Mouse (Mus musculus) lung, postnatal 4 days (tissue): ENCODE measurements around the gene Pdcl3.
"Not testable (repeated sequence)": the region's sequence is repeated elsewhere in the genome, so short reads cannot be mapped to it uniquely, and the experiment has no call there.

Experiments used
- DNase-seq, 2 experiments: peaks; one replicate each; pipeline ENCODE4 v3.0.0; 2021

Pdcl3 gene

DNA sequence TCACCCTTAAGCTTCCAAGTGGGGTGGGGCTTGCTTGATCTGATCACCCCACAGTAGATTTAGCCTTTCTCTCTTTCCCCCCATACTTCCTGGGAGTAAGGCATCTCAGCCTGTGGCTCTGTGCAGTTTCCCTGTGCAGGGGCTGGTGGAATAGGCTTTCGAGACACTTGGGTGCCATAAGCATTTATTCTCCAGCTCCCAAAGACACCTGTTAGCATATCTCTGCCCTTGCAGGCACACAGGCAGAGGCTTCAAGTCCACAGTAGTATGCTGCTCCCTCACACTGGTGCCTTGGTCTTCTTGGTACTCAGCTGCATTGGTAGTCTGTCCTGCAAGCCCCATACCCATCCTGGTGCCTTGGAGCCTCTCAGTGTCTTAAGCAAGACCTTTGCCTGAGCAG is 40.4 kb downstream of the Pdcl3 start:
- no peak for DNase-seq

DNA sequence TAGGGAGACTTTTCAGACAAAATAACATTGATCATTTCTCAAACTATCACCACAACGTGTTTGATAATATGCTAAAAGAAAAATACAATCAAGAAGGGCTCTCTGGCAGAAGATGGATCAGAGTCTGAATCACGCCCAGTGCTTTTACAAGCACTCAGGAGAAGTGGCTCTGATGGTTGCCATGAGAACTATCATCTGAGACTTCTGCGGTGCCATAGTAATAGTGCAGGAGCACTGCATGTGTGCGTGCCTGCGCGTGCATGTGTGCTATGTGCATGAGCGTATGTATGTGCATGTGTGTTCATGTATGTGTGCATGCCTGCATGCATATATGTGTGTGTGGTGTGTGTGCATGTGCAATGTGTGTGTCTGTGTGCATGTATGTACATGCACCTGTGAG is 43.8 kb downstream of the Pdcl3 start:
- DNase-seq, result no peak

DNA sequence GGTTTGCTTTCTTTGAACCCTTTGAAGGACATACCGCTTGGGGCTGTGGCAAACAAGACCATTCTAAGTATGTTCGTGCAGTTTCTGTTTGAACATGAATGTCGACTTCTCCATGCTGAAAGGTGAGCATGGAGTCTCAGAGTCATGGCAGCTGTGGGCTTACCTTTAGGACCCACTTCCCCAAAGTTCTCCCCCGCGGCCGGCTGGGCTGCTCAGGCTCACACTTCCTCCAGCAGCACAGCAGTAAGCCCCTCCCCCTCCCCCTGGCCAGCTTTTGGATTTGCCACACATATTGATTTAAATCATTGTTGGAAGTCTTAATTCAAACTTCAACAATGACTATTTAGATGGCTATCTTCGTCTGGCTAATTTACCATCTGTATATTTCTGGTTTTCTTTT is 44.7 kb downstream of the Pdcl3 start:
- DNase-seq, result no peak

DNA sequence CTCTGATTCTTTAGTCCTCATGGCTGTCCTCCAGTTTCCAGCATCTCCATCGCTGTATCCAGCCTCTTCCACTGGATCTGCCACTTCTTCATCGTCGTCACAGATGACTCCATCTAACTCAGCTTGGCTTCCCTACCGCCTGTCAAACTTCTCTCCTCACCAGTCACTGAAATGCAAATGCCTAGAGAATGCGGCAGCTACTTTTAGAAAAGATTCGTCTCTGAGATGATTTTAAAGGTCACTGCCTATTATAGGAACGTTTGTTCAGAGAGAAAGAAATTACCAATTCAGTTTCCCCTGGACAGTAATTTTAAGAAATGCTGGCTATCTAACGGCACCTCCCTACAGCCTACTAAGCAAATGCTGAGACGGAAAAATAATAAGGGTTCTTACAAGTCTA is 50.4 kb downstream of the Pdcl3 start:
- no peak for DNase-seq

DNA sequence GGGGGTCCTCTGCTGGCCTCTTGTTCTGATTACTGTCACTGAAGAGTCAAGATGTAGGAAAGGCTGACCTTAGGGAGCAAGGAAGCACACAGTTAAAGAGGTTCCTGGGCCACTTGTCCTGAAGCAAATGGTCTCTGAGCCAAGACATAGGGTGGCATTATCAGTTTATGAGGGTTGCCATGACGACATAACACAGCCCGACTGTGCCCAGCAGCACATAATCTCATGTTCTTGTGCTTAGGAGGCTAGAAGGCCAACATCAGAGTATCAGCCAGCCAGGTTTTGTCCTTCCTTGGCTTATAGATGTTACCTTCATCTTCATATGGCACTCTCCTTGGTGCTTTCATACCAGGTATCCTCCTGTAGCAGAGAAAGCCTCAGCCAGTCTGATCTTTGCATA is 56.8 kb downstream of the Pdcl3 start:
- no peak for DNase-seq

DNA sequence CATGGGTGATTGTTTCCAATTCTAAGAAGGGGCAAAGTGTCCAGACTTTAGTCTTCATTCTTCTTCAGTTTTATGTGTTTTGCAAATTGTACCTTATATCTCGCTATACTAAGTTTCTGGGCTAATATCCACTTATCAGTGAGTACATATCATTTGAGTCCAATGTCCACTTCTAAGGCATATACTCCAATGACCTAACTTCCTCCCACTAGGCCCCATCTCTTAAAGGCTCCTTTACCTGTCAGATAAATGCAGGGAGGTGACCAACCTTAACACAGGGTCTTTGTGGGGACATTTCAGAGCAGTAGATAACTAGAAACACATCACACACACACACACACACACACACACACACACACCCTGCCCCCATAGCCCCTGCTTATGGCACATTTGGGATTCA is 59.0 kb downstream of the Pdcl3 start:
- DNase-seq, result not testable (repeated sequence)

DNA sequence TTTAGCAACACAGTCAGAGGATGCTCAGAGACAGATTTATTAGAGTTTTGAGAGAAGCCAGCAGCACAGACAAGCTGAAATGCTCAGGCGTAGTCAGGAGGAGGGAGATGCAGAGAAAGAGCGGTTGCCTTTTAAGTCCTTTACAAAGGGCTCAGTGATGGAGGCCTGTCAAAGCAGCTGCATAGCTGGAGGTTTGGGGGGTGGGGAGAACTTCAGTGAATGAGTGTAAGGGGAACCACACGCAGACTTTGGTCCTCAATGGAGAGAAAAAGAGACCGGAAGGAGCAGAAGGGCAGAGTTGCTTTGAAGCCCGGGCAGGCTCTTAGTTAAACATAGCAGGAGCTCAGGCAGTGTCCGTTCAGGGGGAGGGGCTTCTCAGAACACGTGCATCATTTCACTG is 61.3 kb downstream of the Pdcl3 start:
- no peak for DNase-seq
